Mouse (Mus musculus) embryonic fibroblast, embryonic 13.5 days (primary cell): ENCODE results near the gene Gm10762. TPM values are rescaled to one million over a fixed set of nuclear protein-coding genes. Genes with fewer than 3 reads are reported as not detected.
"Not testable (repeated sequence)": the region's sequence is repeated elsewhere in the genome, so short reads cannot be mapped to it uniquely, and the experiment has no call there.

Experiments used
- H3K27ac ChIP-seq: 2 replicates; pipeline ENCODE4 v1.5.1; 2012; ENCODE audit warnings: low read length, control low read depth, inconsistent platforms; ENCODE audit not compliant: insufficient read depth
- H3K4me1 ChIP-seq: 2 replicates; pipeline ENCODE4 v1.6.1; 2011; ENCODE audit warnings: low read length; ENCODE audit not compliant: control insufficient read depth, insufficient read depth
- H3K4me3 ChIP-seq: 2 replicates; pipeline ENCODE4 v1.5.1; 2011; ENCODE audit warnings: mild to moderate bottlenecking, control low read depth, low read length; ENCODE audit not compliant: insufficient read depth
- CTCF ChIP-seq: IDR thresholded peaks from 2 replicates; pipeline ENCODE4 v1.5.1; 2011; ENCODE audit warnings: mild to moderate bottlenecking, control low read depth, low read length, moderate library complexity, borderline replicate concordance; ENCODE audit not compliant: insufficient read depth
- POLR2A ChIP-seq: IDR thresholded peaks from 2 replicates; pipeline ENCODE4 v1.6.1; 2011; ENCODE audit warnings: low read depth, mild to moderate bottlenecking, control low read depth, low read length, moderate library complexity
- polyA plus RNA-seq: library from polyadenylated mRNA; stranded (reverse); fragments of >200 nt; gene quantifications from 2 replicates; pipeline ENCODE4 v1.2.4, GENCODE M21; 2011; ENCODE audit warnings: low read depth; ENCODE audit not compliant: missing spikeins, insufficient read length

Gene Gm10762
- 2.9 and 3.8 TPM in 2 replicates for polyA plus RNA-seq

DNA sequence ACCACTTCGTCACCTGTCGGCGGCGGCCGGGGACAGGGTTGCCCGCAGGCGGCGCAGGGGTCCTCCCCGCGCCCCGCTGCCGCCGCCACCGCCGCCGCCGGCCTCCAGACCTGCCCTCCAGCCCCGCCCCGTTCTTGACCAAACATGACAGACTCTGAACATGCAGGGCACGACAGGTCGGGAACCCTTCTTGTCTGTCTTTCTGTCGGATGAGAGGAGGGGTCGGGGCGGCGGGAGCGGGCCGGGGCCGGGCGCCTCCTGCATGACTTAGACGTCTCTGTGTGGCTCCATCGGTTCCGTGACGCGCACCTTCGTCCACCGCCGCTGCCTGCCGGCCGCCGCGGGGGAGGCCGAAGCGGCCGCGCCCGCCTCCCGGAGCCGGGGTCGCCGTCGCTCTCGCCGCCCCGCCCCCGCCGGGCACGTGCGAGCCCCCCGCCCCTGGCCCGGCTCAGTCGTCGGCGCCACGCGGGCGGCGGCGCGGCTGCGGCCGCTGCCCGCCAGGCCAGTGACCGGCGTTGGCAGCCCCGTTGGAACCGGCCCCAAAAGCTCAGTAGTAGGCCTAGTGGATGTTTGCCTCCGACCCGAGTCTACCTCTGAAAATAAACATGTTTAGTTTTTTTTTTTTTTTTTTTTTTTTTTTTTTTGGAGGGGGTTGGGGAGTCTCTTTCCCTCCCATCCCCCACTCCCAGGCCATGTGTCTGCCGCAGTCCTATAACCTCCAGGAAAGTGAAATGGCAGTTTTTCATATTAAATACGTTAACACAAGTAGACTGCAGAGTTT is at the start of gene Gm10762:
Gene Gm10762, minus strand, starts transcription at position 65 of the 781 bp plus-strand sequence.
- Histone ChIP-seq H3K4me3 (peak within 1 kb of the TSS; percentile 91), H3K4me1 (no peaks in the 10 kb centered on the region), H3K27ac (peak within 1 kb of the TSS; percentile 98)
- TF ChIP-seq CTCF (no peak), POLR2A (peak; percentile 70)

DNA sequence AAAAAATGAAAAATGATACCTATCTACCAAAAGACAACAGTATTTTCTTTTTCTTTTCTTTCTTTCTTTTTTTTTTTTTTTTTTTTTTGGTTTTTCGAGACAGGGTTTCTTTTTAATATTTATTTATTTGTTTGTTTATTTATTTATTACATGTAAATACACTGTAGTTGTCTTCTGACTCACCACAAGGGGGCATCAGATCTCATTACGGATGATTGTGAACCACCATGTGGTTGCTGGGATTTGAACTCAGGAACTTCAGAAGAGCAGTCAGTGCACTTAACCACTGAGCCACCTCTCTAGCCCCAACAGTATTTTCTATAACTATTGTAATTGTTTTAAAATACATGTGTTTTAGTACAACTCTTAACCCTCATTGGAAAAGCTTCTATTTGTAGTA is 41.3 kb upstream of the Gm10762 start:
- not testable (repeated sequence) for H3K4me3 ChIP-seq, H3K27ac ChIP-seq, H3K4me1 ChIP-seq

DNA sequence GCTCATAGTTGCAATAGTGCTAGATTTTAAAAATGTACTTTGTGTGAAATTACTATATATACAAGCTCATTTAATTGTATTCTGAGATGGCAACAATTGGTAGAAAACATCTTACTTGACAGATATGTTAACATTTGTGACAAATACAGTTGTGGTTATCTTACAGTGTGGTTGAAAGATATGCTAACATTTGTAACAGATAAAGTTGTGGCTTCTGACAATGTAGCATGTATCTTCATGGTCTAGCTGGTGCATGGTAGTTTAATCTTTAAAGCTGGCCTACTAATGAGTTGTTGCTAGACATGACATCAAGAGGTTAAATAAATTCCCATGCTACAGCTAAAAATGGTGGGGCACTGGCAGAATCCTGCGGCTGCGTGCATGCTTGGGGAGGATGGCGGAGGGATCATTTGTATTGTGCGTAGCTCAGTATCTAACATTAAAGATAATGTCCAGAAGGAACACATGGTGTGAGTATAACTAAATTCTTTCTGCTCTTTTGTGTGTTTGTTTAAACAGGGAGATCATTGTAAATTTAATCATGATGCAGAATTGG is 38.7 kb upstream of the Gm10762 start:
- Histone ChIP-seq H3K27ac (no peak overlapping the region), H3K4me3 (no peak overlapping the region), H3K4me1 (no peaks in the 10 kb centered on the region)
- TF ChIP-seq POLR2A (no peak), CTCF (no peak)

DNA sequence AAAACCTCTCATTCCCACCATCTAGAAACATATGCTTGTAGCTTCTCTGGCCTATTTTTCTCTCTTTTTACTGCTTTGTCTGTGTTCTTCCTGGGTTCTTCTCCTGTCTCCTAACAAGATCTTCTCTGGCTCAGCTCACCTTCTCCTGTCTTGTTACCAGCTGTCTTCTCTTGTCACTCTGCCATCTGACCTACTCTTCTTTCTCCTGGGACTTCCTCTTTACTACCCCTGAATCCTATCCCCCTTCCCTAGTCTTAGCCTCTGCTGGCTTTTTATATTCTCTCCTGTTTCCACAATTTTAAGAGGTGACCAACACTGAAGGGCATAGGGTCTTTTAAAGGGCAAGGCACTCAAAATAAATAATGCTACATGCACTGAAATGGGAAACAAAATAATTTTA is 37.3 kb upstream of the Gm10762 start:
- H3K27ac ChIP-seq, result no peak overlapping the region
- H3K4me1 ChIP-seq, result no peaks in the 10 kb centered on the region
- TF ChIP-seq POLR2A (no peak), CTCF (no peak)
- H3K4me3 ChIP-seq, result no peak overlapping the region

DNA sequence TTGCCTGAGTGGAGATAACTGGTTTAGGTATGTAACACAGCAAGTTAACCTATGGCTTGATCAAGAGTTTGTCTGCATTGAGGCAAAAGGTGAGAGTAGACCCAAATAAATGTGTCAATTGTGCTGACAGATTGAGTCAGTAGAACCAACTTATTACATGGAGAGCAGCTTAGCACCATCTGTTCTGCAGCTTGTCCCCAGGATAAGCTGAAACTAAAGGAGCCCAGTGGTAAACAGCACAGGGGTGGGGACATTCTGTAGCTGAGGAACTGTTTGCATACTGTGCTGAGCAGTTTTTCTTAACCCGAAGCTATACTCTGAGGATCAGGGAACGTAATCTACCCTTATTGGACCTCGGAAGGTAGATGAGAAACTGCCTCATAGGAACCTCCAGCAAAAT is 17.2 kb upstream of the Gm10762 start:
- peaks cover 4% of the 10 kb centered on the region for H3K4me1 ChIP-seq
- no peak overlapping the region for H3K27ac ChIP-seq
- no peak overlapping the region for H3K4me3 ChIP-seq
- TF ChIP-seq CTCF, result no peak
- TF ChIP-seq POLR2A, result no peak

DNA sequence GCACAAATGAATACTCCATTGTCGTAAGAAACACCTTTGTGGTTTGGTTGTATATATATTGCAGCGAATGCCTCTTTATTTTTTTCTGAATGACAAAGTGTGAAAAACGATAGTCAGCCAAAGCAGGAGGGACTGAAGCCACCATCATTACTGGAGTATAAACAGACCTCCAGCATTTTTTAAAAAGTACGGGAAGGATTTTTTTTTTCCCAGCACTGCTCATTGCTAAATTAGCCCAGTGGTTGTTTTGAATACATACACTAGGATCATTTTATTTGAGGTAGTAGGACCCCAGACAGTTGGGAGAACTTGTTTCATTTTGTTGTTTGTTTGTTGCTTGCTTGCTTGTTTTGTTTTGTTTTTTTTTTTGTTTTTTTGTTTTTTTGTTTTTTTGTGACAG is 8.0 kb upstream of the Gm10762 start:
- Histone ChIP-seq H3K4me1 (no peaks in the 10 kb centered on the region), H3K27ac (no peak overlapping the region), H3K4me3 (no peak overlapping the region)
- no peak for TF ChIP-seq CTCF
- TF ChIP-seq POLR2A, result no peak

DNA sequence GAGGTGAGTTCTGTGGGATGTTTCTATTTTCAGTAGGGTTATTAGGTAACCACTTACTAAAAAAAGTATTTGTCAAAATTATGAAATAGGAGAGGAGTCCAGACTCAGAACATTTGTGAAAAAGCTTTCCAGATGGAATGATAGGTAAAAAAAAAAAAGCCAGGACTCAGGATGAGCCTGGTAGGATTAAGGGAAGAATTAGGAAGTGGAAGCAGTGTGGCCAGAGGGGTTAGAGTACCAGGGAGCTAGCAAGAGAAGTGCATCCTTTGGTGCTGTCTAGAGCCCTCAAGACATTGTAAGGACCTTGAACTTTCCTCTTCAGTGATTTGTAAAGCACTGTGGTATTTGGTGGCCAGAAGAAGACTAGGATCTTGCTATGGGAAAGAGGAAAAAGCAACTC is 4.8 kb upstream of the Gm10762 start:
- Histone ChIP-seq H3K27ac (no peak overlapping the region), H3K4me1 (no peaks in the 10 kb centered on the region), H3K4me3 (no peak overlapping the region)
- TF ChIP-seq POLR2A (no peak), CTCF (no peak)

DNA sequence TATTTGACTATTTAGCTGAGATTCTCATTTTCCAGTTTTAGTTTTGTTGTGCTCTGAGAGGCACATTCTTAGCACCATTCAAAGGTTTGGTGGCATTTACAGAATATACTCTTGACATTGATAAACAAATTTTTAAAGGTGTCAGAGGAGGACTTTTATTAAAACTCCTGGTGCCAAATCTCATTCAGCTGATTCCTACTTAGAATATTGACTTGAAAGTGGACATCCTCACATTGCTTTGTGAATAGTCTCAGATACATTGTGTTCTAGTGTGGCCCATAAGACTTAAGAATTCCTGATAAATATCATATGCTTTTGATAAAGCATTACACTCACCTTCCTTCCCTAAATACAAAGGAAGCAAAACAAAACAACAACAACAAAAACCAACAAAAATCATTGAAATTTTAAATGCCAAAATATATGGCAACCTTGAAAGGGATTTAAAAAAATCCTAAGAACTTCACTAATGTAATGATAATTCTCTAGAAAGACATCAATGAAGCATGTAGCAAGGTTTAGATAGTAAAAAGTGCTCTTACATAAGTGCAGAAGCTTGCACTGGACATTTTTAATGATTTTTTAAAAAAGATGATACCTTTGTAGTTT is 1.1 kb upstream of the Gm10762 start:
- H3K27ac ChIP-seq, result no peak overlapping the region
- H3K4me3 ChIP-seq, result peak overlapping the region; percentile 91; the same call in 1 of the 2 replicates
- TF ChIP-seq CTCF (no peak), POLR2A (no peak)
- H3K4me1 ChIP-seq, result no peaks in the 10 kb centered on the region

DNA sequence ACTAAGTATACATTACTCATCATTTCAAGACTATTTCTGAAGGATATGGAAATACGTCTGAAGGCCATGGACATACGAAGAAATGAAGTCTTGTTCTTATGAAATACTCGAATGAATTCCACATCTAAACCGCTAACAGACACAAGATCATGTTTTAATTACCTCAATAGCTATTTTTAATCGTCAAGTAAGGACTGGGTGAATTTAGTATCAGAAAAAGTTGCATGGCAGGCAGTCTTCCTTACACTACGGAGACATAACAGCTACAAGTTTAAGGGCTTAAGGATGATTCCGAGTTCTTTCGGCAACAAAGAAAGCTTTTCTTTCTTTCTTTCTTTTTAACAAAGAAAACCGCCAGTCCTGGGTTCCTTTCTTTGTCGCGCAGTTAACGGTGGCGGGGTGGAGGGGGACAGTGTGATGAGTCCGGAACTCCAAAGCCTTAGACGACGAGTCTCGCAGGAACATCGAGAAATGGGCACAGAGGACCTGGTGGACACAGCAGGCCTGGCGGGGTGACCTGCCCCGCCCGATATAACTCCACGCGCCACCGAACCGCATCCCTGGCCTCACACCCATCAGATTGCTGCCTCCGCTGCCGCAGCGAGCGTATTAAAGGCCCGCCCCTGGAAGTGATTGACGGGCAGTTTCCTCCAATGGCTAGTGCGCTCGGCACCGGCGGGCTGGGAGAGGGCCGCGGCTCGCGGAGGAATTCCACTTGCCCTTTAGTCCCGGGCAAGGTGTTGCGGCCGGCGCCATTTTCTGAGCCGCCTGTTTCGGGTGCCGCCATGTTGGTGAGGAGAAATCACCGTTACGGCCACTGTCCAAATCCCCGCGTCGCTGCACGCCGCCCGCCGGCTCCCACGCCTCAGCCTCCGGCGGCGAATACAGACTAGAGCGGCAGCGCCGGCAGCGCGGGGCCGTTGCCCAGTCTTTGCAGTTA is 614 bp downstream of the Gm10762 start, which contains the start of gene Zc3h6:
Gene Zc3h6, plus strand, starts transcription at position 762 of the 940 bp plus-strand sequence.
- peak within 1 kb of the TSS; percentile 98 for H3K27ac ChIP-seq
- no peaks in the 10 kb centered on the region for H3K4me1 ChIP-seq
- peak within 1 kb of the TSS; percentile 91 for H3K4me3 ChIP-seq
- TF ChIP-seq CTCF (no peak), POLR2A (peak; percentile 96)

DNA sequence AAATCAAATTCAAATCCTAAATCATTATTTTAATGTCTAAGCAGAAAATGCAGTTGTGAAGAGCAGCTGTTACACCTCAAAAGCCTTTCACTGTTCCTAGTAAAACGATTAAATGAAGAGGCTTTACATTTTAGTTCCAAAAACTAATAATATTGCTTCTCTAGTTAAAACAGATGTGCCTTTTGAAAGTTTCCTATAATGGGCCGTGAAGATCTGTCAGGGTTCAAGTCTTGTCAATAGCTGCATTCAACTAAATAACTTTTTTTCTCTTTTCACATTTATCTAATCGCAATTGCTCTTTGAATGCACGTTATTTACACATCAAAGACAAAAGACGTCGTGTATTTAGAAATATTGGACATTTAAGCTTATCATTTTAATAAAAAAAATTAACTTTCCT is 1.3 kb downstream of the Gm10762 start:
- TF ChIP-seq CTCF (no peak), POLR2A (no peak)
- Histone ChIP-seq H3K4me3 (no peak overlapping the region), H3K27ac (no peak overlapping the region), H3K4me1 (no peaks in the 10 kb centered on the region)
